Mouse (Mus musculus) kidney, postnatal 4 days (tissue): ENCODE data around the gene Rgs7.

Experiments used
- DNase-seq, 2 experiments: peaks; one replicate each; pipeline ENCODE4 v3.0.0; 2021; ENCODE audit warnings: mixed read lengths in 2 of 2

Rgs7 gene

GRCm38 (mm10) chr1:175299603-175300397, 192.5 kb downstream of the Rgs7 start:
- DNase-seq: no peak

- no peak for DNase-seq
These were observed 195.4 kb downstream of the Rgs7 start for GRCm38 (mm10) chr1:175296906-175297305.

GRCm38 (mm10) chr1:175290072-175290471, 202.2 kb downstream of the Rgs7 start:
- no peak for DNase-seq

DNA sequence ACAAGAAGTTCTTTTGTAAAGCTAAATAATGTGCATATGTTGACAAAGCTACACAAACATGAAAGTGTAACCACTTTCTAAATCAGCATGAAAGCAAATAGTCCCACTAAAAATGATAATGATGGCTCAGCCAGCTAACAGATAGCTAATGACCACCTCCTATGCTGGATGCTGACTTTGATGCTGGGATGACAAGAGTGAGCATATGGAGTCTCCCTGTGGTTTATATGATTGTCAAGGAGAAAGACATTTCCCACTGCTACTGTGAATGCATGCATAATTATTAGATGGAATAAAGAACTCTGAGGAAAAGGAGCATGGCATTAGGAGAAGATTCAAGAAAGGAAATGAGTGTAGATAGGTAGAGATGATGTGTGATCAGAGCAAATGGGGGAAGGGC, 230.0 kb downstream of the Rgs7 start:
- DNase-seq: no peak

DNA sequence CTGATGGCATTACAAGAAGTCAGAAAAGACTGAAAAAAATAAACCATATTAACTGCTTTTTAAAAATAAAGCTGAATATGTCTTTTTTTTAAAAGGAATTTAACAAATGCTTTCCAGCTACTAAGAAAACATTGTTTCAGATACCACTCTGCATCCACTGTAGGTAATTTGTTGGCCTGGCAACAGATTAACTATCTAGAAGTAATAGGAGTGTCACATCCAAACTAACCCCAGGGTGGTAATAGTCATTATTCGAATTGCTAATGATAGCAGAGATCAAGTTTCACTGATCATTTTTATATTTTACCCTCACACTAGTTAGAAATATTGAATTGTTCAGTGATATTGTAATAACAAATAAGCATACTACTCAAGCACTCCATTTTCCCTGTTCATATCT, 232.9 kb downstream of the Rgs7 start:
- DNase-seq: no peak

- no peak for DNase-seq
These were observed 237.1 kb downstream of the Rgs7 start for GRCm38 (mm10) chr1:175255224-175255623.

DNA sequence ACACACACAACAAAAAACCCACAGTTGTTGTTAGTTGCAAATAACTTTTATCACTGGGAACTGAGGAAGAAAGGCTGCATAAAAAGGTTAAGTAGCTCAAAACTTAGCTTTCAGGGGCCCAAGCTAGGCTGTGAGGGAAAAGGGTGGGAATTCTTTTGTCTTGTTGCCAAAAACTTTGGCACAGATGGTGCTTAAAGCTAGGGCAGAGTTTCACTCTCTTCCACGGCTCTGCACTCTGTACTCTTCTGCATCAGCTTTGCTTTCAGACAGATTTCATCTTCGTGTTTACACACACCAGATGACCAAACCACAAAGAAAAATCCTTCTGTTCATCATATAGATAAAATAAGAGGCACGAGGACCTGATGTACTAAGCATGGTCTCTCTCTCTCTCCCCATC, 237.6 kb downstream of the Rgs7 start:
- DNase-seq: no peak

GRCm38 (mm10) chr1:175242135-175242534, 250.2 kb downstream of the Rgs7 start:
- DNase-seq: no peak

DNA sequence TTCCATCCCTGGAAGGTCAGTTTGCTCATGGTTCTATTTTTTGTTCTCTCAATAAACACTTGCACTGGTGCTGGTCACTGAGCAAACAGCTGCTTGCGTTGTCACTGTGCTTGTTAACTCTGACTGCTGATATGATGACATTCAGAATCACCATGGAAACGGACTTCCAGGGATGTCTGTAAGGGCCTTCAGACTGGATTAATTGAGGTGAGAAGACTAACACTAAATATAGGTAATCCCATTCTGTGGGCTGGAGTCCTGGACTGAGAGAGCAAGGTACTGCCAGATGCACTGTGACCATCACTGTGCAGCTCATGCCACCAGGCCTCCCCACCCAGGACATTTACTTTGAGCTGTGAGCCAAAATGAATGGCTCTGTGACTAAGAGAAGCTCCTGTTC, 252.2 kb downstream of the Rgs7 start:
- no peak for DNase-seq

GRCm38 (mm10) chr1:175221593-175222500, 270.5 kb downstream of the Rgs7 start:
- no peak for DNase-seq

DNA sequence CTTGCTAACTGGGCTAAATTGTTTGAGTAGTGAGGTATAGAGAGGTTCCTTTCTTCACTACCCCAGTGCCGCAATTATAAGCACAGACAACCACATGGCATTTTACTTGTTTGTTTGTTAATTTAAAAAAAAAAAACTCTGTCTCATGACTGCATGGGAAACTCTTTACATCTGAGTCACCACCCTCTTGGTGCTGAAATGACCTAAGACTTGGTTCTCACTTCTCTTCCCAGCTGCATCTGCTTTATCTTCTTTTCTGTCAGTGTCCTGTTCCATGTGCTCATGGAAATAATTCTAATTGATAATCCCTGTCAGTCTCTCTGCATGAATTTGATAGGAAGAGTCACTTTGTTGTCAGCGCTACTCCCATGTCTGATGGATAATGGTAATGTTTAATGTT, 272.7 kb downstream of the Rgs7 start:
- DNase-seq: no peak

DNA sequence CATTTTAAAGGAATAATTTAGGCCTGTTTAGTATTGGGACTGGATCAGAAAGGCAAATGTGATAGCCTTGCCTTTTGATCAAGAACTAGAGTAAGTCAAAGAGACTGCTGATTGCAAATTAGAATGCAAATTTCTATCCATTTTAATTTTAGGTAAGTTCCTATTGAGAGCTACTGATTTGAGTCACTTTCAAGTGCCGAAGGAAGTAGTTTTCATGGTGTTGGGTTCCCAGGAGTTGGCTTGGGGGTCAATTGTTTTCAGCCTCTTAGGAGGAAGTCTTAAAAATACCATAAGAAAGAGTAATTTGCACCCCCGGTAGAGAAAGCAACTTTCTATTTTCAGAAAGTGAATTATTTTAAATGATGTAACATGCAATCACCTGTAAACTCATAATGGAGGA, 285.3 kb downstream of the Rgs7 start:
- no peak for DNase-seq

DNA sequence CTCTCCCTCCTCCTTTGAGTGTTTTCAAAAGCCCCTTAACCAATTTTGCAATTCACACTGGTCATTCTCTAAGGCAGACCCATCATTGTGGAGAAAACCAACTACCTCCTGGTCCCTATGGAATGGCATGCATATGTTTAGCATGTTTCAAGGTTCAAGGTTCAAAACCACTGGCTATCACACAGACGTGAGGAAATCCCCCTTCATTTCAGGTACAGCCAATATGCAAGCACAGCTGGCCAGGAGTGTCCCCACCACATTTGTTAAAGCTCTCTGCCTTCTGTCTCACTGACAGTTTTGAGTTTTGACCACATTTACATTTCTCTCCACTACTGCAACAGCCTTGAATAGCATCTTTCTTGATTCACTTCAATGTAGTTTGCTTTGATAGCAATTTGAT, 286.7 kb downstream of the Rgs7 start:
- DNase-seq: no peak

GRCm38 (mm10) chr1:175203544-175203943, 288.8 kb downstream of the Rgs7 start:
- no peak for DNase-seq

GRCm38 (mm10) chr1:175202902-175203301, 289.4 kb downstream of the Rgs7 start:
- no peak for DNase-seq

DNA sequence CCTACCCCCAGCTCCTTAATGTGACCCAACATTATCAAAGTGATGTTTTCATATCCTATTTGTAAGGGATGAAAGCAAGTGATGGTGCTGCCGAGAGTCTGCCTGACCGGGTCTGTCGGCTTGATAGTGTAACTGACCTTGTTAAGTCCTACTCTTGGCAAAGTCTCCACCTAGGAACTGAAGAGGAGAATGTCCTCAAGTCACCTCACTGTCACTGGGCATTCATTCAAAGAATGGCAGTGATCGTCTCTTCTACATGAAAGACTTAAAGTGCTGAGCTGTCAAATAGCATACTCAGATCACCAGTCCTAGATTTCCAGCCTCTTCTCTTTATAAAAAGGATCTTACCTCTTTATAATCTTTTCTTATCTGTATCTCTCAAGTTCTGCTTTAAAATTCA, 293.4 kb downstream of the Rgs7 start:
- DNase-seq: no peak

GRCm38 (mm10) chr1:175195806-175196205, 296.5 kb downstream of the Rgs7 start:
- DNase-seq: no peak

DNA sequence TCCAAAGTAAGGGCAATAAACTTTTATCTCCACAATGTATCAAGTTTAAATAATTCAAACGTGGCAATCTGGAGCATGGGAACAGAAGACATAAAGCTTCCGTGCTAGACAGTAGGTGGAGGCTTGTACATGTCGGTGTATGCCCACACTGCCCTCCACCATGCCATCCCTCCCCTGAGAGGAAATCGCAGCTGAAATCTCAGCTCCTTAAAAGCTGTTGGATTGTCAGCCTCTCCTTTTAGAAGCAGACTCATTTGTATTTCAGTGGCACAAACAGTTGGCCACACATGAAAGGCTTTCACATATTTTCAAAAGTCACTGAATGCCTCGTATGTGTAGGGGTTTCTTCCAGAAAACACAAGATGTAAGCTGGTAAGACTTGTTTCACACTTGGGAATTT, 304.1 kb downstream of the Rgs7 start:
- no peak for DNase-seq

DNA sequence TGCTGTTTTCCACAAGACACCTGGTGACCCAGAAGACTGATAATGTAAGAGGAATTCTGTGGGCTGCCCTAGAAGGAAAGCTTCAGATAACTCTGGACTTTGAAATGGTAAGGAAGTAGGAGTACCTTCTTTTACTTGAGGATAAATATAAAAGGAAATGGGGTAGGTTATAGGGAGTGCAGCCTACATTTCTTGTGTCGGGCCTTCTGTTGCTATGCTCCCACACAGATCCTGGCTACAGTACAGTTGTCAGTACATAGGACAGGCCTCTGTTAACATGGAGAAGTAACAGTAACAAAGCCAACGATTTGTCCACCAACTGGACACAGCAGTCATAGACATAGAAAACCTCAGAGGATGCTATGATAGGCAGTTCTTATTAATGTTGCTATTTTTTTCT, 307.1 kb downstream of the Rgs7 start:
- DNase-seq: no peak

DNA sequence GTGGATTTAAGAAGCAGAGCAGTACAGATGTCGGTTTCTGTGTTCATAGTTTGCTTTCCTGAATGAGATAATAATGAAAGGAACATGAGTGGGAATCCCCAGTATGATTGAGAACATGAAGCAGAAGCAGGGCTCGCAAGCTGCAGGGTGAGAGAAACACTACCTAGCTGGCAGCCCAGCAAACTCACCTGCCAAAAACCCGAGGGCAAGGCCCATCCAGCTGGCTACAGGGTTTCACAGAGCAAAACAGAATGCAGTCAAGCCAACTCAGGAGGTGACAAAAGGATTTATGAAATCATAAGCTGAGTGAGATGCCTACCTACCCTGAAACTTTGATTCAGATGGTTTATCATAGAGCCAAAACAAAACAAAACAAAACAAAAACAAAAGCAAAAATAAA, 307.6 kb downstream of the Rgs7 start:
- DNase-seq: no peak

- no peak for DNase-seq
These were observed 313.6 kb downstream of the Rgs7 start for GRCm38 (mm10) chr1:175178733-175179132.

- DNase-seq: no peak
These were observed 317.2 kb downstream of the Rgs7 start for GRCm38 (mm10) chr1:175174918-175175675.

GRCm38 (mm10) chr1:175155469-175155868, 336.8 kb downstream of the Rgs7 start:
- no peak for DNase-seq
